10 mouse cellular contexts compared by ENCODE assay signal in the genomic region with DNA sequence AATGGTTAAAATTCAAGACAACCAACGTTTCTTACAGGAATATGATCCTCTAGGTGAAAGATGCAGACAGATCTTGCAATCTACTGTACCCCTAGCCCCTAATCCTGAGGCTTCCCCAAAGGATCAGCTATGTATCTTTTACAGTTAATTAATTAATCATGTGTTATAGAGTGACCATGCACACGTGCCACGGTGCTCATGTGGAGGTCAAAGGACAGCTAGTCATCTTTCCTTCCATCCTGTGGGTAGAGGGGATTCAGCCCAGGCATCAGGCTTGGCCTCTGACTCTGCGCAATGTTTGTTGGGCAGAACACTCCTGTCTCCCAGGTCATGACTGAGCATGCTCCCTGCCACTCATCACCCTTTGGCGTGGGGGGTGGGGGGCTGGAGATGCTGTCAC.
DNase-seq lines count a peak whose midpoint lies in the region; ATAC-seq and TF ChIP-seq lines count a peak whose summit lies in the region.
"Had no signal": no experiment of that assay in that cellular context is flagged by ENCODE, and none has a peak within 500 bp of the region (broad histone marks: within the 10 kb centered on the region; RNA-seq: fewer than 3 reads in every experiment).

No protein-coding gene starts in this region.

- TF ChIP-seq CTCF in gastrocnemius, adult 2 months (IDR thresholded peaks at IDR 0.05): no peak

- H3K27me3 ChIP-seq in embryonic facial prominence, embryonic 14.5 days (replicated peaks; ENCODE audit: control insufficient read depth, insufficient read depth, low read length): no peaks in the 10 kb centered on the region
- peaks cover 14% of the 10 kb centered on the region for H3K27me3 ChIP-seq in embryonic facial prominence, embryonic 10.5 days (replicated peaks; ENCODE audit: low read depth, poor library complexity, severe bottlenecking)
- H3K27me3 ChIP-seq in midbrain, embryonic 11.5 days (ENCODE audit: control insufficient read depth, insufficient read depth, low read length): no peaks in the 10 kb centered on the region
- peaks cover 8% of the 10 kb centered on the region; the same call in 1 of the 2 replicates for H3K27me3 ChIP-seq in midbrain, embryonic 10.5 days (ENCODE audit: low read depth, poor library complexity, severe bottlenecking)
- no peaks in the 10 kb centered on the region for H3K27me3 ChIP-seq in stomach, embryonic 14.5 days (ENCODE audit: control insufficient read depth, insufficient read depth, low read length)

- WGBS in embryonic facial prominence, embryonic 14.5 days: 31% methylated on average over 5 of the region's 5 CpGs
- WGBS in embryonic facial prominence, embryonic 10.5 days: 38% methylated on average over 5 of the region's 5 CpGs
- 35% methylated on average over 5 of the region's 5 CpGs for WGBS in midbrain, embryonic 11.5 days
- 34% methylated on average over 5 of the region's 5 CpGs for WGBS in midbrain, embryonic 10.5 days
- 31% methylated on average over 5 of the region's 5 CpGs for WGBS in stomach, embryonic 14.5 days

- H3K36me3 ChIP-seq in embryonic facial prominence, embryonic 14.5 days (ENCODE audit: control insufficient read depth, insufficient read depth, low read length): no peaks in the 10 kb centered on the region
- H3K36me3 ChIP-seq in embryonic facial prominence, embryonic 10.5 days (replicated peaks): no peaks in the 10 kb centered on the region
- no peaks in the 10 kb centered on the region for H3K36me3 ChIP-seq in midbrain, embryonic 11.5 days (ENCODE audit: control insufficient read depth, insufficient read depth, low read length)
- H3K36me3 ChIP-seq in midbrain, embryonic 10.5 days: no peaks in the 10 kb centered on the region
- no peaks in the 10 kb centered on the region for H3K36me3 ChIP-seq in stomach, embryonic 14.5 days (ENCODE audit: control insufficient read depth, insufficient read depth, low read length)
- H3K36me3 ChIP-seq: heart, embryonic 15.5 days had no signal

- intact Hi-C loops in gastrocnemius, adult 2 months (cut with DNase I): loop anchor here (1.0 to 5.0 kb wide), 3 partner anchors 87 to 316 kb away; no protein-coding TSS in a partner anchor

- ATAC-seq in embryonic facial prominence, embryonic 14.5 days (ENCODE audit: low read depth): 0 out of 2 replicates have a peak, but pooled peaks have one; percentile 17
- peak; percentile 42 for ATAC-seq in midbrain, embryonic 11.5 days (ENCODE audit: low FRiP score)
- peak; percentile 8; the same call in 1 of the 2 replicates for ATAC-seq in megakaryocyte, adult 5-6 weeks (ENCODE audit: poor library complexity, severe bottlenecking)
- peak; percentile 51; the same call in 1 of the 2 replicates for ATAC-seq in stomach, embryonic 14.5 days (ENCODE audit: insufficient number of reproducible peaks, insufficient read depth, low FRiP score, low read depth)

- no peak for DNase-seq in embryonic facial prominence, embryonic 14.5 days (ENCODE audit: low spot score)
- DNase-seq in embryonic facial prominence, embryonic 10.5 days (ENCODE audit: low spot score): no peak
- DNase-seq in midbrain, embryonic 11.5 days (ENCODE audit: low spot score, missing footprints): no peak
- DNase-seq in midbrain, embryonic 10.5 days (ENCODE audit: low spot score): no peak
- DNase-seq in frontal cortex, adult 2 months (ENCODE audit: extremely low spot score in 1 of 2, low spot score in 1 of 2): no peak
- no peak for DNase-seq in gastrocnemius, adult 2 months

- no peak overlapping the region for H3K27ac ChIP-seq in embryonic facial prominence, embryonic 14.5 days (replicated peaks; ENCODE audit: low read depth, low read length)
- H3K27ac ChIP-seq in embryonic facial prominence, embryonic 10.5 days (replicated peaks): no peak overlapping the region
- no peak overlapping the region for H3K27ac ChIP-seq in midbrain, embryonic 11.5 days (ENCODE audit: low read depth, low read length)
- no peak overlapping the region for H3K27ac ChIP-seq in midbrain, embryonic 10.5 days (replicated peaks)
- no peak overlapping the region for H3K27ac ChIP-seq in stomach, embryonic 14.5 days (ENCODE audit: low read length)
- H3K27ac ChIP-seq in gastrocnemius, adult 2 months: no peak overlapping the region
- H3K27ac ChIP-seq: heart, embryonic 15.5 days; macrophage had no signal

- H3K9me3 ChIP-seq in embryonic facial prominence, embryonic 14.5 days (ENCODE audit: control insufficient read depth, low read length): no peaks in the 10 kb centered on the region
- no peaks in the 10 kb centered on the region for H3K9me3 ChIP-seq in embryonic facial prominence, embryonic 10.5 days
- H3K9me3 ChIP-seq in midbrain, embryonic 11.5 days (ENCODE audit: control insufficient read depth, low read length): no peaks in the 10 kb centered on the region
- H3K9me3 ChIP-seq in midbrain, embryonic 10.5 days (replicated peaks): no peaks in the 10 kb centered on the region
- H3K9me3 ChIP-seq in stomach, embryonic 14.5 days (ENCODE audit: control insufficient read depth, low read depth, low read length): no peaks in the 10 kb centered on the region
- H3K9me3 ChIP-seq: heart, embryonic 15.5 days had no signal

- no peaks in the 10 kb centered on the region for H3K4me1 ChIP-seq in embryonic facial prominence, embryonic 14.5 days (ENCODE audit: control insufficient read depth, insufficient read depth, low read length)
- H3K4me1 ChIP-seq in embryonic facial prominence, embryonic 10.5 days: peaks cover 6% of the 10 kb centered on the region
- H3K4me1 ChIP-seq in midbrain, embryonic 11.5 days (ENCODE audit: control insufficient read depth, insufficient read depth, low read length): no peaks in the 10 kb centered on the region
- H3K4me1 ChIP-seq in midbrain, embryonic 10.5 days: peaks cover 6% of the 10 kb centered on the region
- H3K4me1 ChIP-seq in stomach, embryonic 14.5 days (ENCODE audit: control insufficient read depth, insufficient read depth, low read length): no peaks in the 10 kb centered on the region
- H3K4me1 ChIP-seq: heart, embryonic 15.5 days had no signal

- H3K4me3 ChIP-seq in embryonic facial prominence, embryonic 14.5 days (ENCODE audit: low read depth, low read length): no peak overlapping the region
- H3K4me3 ChIP-seq in embryonic facial prominence, embryonic 10.5 days: no peak overlapping the region
- no peak overlapping the region for H3K4me3 ChIP-seq in midbrain, embryonic 11.5 days (ENCODE audit: low read depth, low read length)
- no peak overlapping the region for H3K4me3 ChIP-seq in midbrain, embryonic 10.5 days
- no peak overlapping the region for H3K4me3 ChIP-seq in stomach, embryonic 14.5 days (ENCODE audit: low read depth, low read length)
- no peak overlapping the region for H3K4me3 ChIP-seq in gastrocnemius, adult 2 months
- H3K4me3 ChIP-seq: heart, embryonic 15.5 days had no signal

- no peak overlapping the region for H3K4me2 ChIP-seq in embryonic facial prominence, embryonic 14.5 days (ENCODE audit: low read depth, low read length)
- H3K4me2 ChIP-seq in midbrain, embryonic 11.5 days: no peak overlapping the region
- H3K4me2 ChIP-seq in stomach, embryonic 14.5 days (replicated peaks; ENCODE audit: low read depth, low read length): no peak overlapping the region
- H3K4me2 ChIP-seq: heart, embryonic 15.5 days had no signal

- H3K9ac ChIP-seq in embryonic facial prominence, embryonic 14.5 days (ENCODE audit: low read depth, low read length): no peak overlapping the region
- no peak overlapping the region for H3K9ac ChIP-seq in midbrain, embryonic 11.5 days (ENCODE audit: low read length)
- H3K9ac ChIP-seq in stomach, embryonic 14.5 days (replicated peaks; ENCODE audit: low read depth, low read length): no peak overlapping the region
- H3K9ac ChIP-seq: heart, embryonic 15.5 days had no signal
